Mouse (Mus musculus): ENCODE measurements around the gene Lrrc28.

Gene Lrrc28

DNA sequence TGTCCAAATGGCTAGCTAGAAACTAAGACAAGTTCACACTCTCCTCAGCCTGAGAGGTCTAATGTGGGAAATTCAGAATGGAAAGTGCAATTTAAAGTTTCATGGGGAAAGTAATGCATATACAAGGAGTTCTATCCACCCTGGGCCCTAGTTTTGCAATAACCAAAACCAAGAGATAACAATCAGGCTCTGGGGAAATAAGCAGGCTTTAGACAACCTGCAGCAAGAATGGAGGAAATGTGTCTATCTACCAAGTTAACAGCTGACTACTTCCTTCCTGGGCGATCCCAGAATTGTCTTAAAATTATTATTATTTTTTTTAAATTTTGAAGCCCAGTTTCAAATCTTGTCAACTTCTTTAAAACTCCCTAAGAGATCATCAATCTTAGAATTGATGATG is 48.7 kb downstream of the Lrrc28 start:
- DNase-seq (ENCODE audit: low spot score), result no peak

DNA sequence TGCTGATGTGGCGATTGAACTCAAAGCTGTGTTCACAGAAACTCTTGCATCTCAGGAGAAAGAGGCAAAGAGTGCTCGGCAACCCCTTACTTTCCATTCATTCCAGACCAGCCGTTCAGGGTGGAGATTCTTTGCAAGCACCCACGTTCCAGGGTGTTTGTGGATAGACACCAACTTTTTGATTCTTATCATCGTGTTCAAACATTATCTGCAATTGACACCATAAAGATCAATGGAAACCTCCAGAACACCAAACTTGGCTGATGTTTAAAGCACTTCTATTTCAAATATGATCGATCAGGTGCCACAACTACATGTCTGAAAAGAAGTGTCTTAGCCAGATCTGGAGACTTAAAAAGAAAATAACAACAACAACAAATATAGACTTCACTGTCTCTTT is 51.2 kb downstream of the Lrrc28 start:
- DNase-seq (ENCODE audit: low spot score), result no peak

DNA sequence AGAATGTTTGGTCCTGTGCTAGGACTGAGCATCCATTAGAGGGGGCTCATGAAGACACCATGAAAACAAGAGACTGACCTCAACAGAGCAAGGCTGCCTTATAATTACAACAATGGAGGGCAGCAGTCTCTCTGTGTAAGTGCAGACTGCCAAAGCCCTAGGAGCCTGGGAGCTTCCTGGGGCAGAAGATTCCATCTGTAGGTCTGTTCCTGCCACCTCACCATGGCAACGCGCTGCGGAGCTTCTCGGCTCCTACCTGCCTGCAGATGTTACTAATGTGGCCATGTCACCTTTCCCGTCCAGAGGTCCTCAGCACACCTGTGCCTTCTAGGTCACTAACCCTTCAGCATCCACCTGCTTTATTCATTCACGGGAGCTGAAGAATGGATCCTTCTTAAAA is 52.4 kb downstream of the Lrrc28 start:
- no peak for DNase-seq (ENCODE audit: low spot score)

DNA sequence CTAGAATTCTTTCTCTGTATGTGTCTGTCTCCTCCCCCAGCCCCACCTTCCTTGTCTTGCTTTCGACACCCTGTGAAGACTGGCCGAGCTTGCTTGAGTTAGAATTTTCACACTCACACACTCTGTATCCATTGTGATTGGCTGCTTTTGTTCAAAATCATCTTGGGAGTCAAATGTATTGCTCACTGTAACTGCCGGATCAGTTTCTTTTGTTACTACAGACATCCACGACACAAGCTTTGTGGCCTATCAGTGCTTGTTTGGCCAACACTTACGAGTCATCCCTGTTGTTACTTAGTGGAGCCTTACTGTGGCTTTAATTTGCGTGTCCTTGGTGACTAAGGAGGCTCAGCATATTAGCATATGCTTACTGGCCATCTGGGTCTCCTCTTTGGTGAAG is 56.3 kb downstream of the Lrrc28 start:
- no peak for DNase-seq (ENCODE audit: low spot score)

DNA sequence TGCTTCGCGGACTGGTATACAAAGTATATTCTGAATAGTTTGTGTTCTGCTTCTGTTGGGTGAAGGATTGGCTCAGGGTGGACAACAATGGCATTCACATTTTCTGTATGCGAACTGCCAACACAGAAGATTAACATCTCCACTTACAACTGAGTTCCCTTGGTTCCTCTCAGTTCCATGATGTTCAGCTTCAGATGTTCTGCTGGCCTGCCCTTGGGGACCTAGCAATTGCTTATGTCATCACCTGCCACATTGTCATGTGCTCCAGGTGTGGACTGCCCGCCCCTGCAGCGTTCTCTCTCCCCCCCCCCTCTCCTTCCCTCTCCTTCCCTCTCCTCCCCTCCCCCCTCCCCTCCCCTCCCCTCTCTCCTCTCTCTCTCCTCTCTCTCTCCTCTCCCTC is 58.6 kb downstream of the Lrrc28 start:
- DNase-seq (ENCODE audit: low spot score), result no peak

DNA sequence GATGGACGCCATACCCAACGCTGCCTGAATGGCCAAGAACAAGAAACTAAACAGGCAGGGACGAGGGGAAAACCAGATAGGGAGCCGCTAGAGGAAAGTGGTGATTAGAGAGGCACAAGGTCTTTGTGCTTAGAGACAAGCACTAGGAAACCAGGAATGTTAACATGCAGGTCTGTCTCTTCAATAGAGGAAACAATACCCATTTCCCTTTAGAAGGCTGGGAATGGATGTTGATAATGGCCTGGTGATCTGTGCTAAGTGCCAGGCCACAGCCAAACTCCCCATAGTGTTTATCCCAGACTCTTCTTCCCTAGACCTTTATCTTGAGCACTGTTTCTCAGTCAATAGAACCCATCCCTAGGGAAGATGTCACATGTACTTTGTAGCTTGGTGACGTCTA is 61.2 kb downstream of the Lrrc28 start:
- no peak for DNase-seq (ENCODE audit: low spot score)

DNA sequence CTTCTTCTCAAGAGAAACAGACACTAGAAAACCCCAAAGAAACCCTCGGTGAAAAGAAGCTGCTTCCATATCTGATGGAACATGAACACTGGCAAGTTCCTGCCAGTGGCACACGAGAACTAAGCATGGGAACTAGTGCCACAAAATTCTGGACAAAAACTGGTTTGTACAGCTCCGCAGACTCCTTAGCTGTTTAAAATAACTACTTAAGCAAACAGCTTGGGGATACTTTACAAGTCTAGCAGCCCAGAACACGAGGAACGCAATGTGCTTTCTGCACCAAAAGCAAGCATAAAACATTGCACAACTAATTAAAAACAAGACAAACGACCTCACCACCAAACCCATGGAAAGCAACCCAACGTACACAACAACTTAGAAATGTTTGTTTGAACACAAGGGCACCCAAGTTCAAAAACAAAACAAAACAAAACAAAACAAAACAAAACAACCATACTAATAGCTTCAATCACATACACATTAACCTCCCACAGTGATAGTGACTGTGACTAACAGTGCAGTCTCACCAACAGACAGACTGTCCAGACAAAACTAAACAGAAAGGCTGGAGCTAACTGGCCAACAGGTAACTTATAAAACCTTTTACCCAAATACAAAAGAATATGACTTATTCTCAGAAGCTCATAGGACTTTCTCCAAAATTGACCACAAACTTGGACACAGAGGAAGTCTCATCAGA is 66.1 kb downstream of the Lrrc28 start:
- DNase-seq (ENCODE audit: low spot score), result peak; percentile 10

DNA sequence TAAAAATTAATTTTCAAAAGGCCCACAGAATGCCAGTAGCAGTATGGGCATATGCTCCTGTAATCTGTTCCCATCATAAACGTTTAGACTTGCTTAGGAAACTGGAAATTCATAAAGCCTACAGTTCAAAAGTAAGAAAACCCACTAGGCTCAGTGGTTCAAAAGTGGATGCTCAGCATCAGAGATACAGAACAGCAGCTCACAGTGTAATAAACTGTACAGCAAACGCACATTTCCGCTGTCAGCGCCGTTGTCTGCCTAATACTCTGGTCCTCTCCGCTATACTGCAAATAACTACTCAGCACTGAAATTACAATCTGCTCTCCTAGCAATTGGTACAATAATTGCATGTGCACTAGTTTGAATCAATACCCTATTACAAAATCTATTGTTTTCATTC is 67.0 kb downstream of the Lrrc28 start:
- no peak for DNase-seq (ENCODE audit: low spot score)

DNA sequence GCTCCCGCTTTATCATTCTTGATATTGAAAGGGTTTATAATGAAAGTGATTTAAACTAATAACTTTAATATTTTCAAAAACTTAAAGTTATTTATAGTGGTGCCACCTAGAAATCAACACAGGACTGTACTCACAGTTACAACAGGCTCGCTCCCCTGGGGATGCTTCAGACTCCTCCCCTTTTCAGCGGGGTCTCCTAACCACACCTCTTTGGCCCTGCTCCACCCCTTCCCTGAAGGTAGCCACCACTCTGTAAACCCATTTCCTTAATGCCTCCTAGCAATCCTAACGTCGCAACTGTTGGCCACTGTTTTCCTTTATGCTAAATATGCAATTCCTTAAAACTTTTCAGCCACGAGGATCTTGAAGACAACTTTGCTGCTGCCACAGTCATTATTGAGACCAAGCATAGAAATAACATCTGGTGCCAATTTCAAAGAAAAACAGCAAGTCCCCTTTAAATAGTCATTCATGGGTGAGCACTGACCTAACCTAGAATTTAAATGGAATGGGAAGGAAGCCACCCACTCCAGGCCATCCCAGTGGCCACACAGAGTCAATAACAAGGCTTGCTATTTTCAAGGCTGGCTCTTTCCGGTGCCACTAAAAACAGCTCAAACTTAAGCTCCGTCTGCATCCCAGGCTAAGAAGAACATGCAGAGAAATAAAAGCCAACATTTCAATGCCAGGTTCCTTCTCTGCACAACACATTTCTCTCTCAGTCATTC is 78.4 kb downstream of the Lrrc28 start:
- DNase-seq (ENCODE audit: low spot score), result no peak

DNA sequence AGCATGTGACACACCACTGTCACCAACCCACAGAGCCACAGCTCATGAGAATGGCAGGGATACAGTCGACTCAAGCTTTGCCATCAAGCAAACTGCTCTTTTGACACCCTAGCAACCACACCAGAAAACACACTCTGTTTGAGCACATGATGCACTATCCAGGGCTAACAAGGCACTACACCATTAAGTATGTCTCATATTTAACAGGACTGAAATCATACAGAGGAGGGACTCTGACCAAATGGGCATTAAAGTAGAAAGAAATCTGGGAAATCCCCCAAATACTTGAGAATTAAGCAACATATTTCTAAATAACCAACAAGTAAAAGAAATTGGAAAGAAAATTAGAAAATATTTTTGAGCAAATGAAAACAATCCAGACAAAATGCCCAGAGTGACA is 79.9 kb downstream of the Lrrc28 start:
- no peak for DNase-seq (ENCODE audit: low spot score)

DNA sequence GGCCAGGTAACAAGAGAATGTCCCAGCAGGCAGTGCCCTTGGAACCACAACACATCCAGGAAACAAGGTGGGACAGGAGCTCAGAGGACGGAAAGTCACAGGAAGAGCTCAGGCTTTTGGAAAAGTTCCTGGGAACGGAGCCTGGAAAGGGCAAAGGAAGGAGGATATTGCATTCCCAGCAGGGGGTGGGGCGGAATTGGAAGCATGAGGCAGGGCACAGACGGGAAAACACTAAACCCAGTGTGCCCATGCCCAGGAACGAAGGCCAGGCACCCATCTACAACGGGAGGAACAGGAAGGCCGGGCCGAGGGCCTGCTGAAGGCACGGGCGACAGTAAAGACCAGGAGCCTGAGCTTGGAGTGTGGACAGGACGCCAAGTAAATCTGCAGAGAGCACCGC is 82.9 kb downstream of the Lrrc28 start:
- DNase-seq (ENCODE audit: low spot score), result no peak

DNA sequence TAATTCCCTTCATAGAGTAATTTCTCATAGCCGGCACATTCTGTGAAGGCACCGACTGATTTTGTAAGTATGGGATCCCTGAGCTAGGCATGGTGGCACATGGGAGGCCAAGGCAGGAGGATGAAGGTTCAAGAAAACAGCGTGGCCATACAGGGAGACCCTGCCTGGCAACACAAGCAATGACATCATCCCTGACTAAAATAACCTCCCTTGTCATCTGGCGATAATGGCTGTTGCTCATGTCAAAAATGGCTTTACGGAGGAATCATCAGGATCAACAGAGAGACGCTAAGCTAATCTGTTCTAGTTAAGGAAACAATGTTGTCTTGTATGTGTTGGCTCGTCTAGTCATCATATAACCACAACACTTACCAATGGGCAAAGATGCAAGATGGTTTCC is 85.6 kb downstream of the Lrrc28 start:
- DNase-seq (ENCODE audit: low spot score), result no peak

DNA sequence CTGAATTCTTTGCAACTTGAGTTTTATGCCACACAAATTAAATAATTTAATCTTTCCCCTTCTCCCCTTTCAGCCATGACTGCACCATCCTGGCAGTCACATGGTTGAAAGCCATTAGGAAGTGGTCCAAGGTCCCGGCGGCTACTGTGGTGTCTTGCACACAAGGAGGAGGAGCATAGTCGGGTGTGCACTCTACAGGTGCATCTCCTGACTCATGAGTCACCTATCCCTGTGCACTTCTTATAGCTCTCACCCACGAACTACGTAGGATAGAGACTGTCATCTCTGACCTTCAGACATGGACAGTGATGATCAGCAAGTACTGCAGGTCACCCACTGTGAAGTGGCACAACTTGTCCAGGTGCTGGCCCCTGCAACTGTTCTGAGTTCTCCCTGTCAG is 86.8 kb downstream of the Lrrc28 start:
- no peak for DNase-seq (ENCODE audit: low spot score)

DNA sequence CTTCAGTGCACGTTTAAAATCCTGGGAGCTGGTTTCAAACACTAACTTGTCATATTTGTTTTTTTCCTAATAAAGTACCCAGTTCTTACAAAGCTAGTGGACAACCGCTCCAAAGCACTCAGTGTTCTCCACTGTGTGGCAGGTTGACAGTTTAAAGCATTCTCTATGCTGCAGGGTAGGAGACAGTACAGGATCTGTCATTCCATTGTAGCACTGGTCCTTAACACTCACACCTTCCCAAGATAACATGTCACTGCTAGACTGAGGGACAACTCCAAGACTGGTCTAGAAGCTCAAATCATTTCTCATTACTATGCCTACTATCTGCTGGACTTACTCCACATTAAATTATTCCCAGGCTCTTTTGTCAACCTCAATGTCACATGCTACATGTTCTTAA is 90.2 kb downstream of the Lrrc28 start:
- DNase-seq (ENCODE audit: low spot score), result no peak

DNA sequence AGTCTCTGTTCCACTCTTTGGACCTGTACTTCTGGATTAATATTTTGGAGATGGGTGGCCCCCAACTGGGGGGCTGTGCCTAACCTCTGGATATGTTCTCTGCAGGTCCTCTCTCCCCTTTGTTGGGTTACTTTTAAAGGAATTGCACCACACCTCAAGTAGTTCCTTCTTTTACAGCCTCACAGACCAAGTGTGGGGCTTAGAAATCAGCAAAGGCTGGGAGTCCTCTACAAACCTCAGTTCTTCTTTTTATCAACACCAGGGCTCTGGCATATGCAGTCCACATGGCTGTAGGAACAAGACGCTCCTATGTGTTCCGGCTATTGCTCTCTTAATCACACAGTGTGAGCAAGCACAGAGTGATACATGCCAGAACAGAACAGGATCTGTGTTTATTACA is 93.8 kb downstream of the Lrrc28 start:
- DNase-seq (ENCODE audit: low spot score), result no peak

DNA sequence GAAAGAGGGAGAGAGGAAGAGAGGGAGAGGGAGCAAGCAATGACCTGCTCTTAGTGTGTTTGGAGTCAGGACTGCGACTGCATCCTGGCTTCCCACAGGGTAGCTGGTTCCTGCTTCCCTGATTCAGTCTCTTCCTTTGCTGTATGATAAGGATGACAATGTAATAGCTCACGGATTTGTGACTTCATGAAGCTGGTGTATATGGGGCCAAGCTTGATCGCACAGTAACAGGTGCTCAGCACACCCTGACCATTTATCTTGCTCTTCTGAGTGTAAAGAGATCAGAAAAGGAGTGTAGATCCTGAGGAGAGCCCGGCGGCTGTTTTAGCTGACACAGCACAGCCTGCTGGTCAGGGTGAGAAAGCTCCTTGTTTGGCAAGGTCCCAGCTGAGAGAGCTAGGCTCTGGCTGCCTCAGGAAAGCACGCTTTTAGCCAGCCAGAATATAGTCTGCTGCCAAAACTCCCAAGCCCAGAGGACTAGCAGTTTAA is 96.0 kb downstream of the Lrrc28 start:
- peak; percentile 32 for DNase-seq (ENCODE audit: low spot score)

DNA sequence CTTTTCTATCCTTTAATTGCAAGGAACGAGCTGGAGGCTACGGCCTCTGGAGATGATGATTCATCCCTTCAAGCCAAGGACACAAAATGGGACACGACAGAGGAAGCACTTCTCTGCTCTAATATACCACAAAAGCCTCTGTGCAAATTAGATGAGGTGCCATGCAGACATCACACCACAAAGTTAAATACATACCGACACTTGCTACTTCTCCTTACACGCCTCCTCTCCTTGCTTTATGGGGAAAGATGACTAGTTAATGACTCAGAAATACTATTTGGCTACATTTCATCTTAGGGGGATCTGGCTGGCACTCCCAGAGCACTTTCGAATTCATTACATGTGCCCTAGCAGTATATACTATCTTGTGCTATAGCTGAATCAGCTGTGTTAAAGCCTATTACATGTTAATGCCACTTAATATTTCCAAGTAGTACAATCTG is 96.4 kb downstream of the Lrrc28 start:
- DNase-seq (ENCODE audit: low spot score), result no peak

DNA sequence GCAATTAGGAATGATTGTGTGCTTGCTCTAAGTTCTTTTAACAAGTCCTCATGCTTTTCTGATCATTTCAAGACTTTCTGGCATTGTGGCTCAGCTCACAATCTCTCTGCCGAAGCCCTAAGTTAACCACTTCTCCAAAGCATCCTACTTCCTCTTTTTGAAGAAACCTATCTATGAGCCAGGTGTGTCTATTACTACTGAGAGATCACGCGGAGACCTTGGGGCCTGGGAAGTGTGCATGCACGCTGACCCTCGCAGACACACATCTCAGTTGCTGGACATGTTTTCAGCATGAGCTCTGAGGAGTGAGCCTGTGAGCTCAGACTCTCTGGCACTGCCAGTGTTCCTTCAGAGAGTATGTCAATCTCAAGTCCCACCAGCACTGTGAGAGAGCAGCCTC is 98.8 kb downstream of the Lrrc28 start:
- no peak for DNase-seq (ENCODE audit: low spot score)

DNA sequence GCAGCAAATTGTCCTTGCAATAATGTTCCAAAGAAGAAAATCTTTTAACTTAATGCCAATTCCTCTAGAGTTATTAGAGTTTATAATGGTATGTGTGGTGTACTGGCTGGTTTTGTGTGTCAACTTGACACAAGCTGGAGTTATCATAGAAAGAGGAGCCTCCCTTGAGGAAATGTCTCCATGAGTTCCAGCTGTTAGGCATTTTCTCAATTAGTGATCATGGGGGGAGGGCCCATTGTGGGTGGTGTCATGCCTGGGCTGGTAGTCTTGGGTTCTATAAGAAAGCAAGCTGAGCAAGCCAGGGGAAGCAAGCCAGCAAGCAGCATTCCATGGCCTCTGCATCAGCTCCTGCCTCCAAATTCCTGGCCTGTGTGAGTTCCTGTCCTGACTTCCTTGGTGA is 100.5 kb downstream of the Lrrc28 start:
- no peak for DNase-seq (ENCODE audit: low spot score)

DNA sequence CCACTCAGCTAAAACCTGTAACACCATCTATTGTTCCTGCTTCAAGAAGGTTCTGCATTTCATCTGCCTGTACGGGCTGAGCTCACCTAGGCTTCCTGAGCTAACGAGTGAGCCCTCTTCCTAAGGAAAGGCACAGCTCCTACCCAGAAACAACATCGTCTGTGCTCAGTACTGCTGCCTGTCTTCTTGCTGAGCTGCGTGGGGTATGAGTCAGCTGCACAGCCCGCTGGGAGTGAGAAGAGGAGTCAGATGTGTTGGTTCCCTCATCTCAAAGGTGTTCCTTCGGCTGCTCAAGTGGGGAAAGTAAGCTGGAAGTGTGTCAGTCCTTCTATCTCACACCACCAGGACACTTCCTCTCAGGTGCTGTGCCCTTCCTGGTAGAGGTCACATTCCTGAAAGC is 101.4 kb downstream of the Lrrc28 start:
- DNase-seq (ENCODE audit: low spot score), result no peak

DNA sequence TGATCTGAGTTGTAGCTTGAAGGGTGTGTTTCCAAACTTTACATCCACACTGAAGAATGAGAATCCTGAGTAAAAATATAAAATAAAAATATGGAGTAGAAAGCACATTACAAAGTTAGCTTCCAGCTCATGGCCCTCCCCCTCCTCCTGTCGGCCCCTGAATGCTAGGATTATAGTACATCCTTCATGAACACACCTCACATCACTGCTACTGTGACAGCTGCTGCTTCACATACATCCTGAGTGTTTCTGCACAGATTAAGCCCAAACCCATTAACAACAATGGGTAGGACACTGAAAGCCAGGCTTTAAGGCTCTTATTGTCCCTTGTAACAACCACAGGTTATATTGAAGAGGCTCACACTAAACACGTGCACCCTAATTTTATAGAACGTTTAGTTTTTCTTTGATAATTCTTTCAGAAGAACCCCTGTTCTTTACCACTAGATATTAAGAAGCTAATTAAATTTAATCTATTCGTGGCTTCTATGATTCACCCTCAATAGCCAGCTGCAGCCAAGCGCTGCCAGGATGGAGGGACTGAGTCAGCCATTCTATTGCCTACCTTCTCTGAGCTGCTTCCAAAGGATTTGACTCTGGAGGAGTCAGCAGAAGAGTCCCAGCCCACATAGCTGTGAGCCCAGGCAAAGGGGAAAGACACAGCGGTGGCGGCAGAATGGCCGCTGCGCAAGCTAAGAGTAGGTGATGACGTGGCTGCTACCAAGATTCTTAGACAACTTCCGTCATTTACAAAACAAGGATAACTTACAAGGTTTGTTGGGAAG is 108.3 kb downstream of the Lrrc28 start:
- no peak for DNase-seq (ENCODE audit: low spot score)

DNA sequence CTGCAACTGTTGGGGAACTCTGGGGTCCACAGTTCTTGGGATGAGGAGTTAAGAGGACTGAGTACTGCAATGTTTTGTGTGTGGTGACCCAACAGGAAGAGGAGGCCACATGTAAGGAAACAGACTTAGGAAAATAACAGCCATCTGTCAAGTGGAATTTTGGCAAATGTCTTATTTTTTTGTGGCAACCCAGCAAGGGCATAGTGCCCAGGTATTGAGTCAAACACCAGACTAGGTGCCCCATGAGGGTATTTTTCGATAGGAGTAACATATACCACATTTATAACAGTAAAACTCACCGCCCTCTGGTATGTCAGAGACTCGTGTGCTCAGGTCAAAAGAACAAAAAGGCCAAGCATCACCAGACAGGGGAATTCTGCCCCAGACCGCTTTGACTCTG is 109.1 kb downstream of the Lrrc28 start:
- no peak for DNase-seq (ENCODE audit: low spot score)

DNA sequence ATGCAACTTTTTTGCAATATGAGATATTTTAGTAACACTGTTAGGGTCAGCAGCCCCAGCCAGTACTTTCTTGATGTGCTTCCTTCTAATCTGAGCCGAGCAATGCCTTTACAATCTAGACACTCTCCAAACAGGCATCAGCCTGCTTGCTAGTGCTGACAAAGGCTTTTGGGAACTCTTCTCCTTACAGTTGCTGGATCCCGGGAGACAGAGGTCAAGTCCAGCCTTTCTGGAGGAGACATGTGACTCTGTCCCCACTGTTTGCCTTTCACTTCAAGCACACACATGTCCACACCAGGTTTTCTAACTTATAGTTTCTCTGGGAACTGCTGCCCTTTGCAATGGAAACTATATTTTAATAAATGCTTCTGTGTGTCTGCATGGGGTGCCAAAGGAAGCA is 114.1 kb downstream of the Lrrc28 start:
- peak; percentile 36 for DNase-seq (ENCODE audit: low spot score)

All from yolk sac, embryonic 10.5 days (tissue).